Mouse (Mus musculus) left cerebral cortex, postnatal 14 days (tissue): Measurements from ENCODE around the gene Arhgap19. TPM values are rescaled to one million over a fixed set of nuclear protein-coding genes. Genes with fewer than 3 reads are reported as not detected.

ENCODE experiments used
- DNase-seq, 2 experiments: peaks; one replicate each; pipeline ENCODE4 v3.0.0; 2021 to 2022; ENCODE audit warnings: low spot score in 2 of 2, mixed read lengths in 1 of 2
- intact Hi-C: fragments of 180-260 bp; cut with DNase I; formaldehyde crosslinking; loops from one replicate; pipeline ENCODE4 v1.15.1; 2025
- total RNA-seq, 2 experiments: library from RNA; stranded (reverse); gene quantifications; 2 replicates each; pipeline ENCODE4 v1.2.3; 2021

The Arhgap19 gene
- total RNA-seq, 2 experiments from 2014 or later = 3.0 TPM

GRCm38 (mm10) chr19:41835407-41835806 lies 33.6 kb upstream of the Arhgap19 start:
- intact Hi-C loops = no loop called here
- no peak for DNase-seq

- intact Hi-C loops = no loop called here
- DNase-seq = peak in 1 of 2 experiments; percentile 13
Measured at GRCm38 (mm10) chr19:41832501-41833201, 30.8 kb upstream of the Arhgap19 start.

DNA sequence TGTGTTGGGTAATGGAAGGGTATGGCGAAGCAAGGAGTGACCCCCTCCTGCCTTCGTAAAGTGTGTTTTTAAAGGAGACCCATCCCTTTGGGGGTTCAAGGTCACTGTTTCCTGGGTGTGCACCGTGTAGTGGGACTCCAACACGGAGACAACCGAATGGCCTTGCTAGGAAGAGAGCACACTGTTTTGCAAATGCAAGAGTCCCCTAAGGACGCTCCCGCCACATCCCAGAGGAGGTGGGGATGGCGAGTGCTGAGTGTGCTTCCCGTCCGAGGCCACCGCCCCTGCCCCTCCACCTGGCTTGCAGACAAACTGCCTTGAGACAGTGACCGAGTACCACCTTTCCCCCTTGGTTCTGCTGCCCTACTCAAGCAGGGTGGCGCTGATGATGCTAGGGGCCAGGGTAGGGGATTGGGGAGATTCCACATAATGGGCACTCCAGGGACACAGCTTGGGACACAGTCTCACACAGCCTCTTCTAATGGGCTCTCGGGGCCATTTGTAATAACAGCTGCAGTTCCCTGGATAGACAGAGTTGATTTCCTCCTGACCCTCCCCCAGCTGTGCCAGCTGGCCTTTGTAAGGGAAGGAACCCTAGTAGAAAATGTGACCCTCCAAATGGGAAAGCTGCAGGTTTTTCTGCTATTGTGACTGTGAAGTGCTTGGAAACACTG lies 30.0 kb upstream of the Arhgap19 start:
- DNase-seq = no peak
- intact Hi-C loops = loop anchor here (2.0 kb wide), 1 partner anchor 15 kb away; no protein-coding TSS in a partner anchor

DNA sequence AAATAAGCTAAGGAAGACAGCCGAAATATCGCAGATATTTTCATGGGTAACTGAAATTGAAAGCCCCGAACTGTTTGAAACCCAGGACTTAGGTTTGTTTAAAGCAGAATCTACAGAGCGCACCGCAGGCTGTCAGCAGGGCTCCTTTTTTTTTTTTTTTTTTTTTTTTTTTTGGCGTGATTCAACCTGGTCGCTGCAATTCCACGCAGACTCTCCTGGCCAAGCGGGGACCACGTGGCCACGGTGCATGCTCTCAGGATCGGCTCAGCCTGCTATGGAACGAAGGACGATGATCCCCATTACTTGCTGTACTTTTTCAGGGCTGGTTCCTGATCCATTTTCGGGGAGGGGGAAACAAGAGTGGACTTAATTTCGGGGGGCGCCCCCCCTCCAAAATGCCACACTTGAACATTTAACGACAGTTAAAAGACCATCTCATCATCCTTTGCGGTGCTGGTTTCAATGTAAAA lies 29.3 kb upstream of the Arhgap19 start:
- DNase-seq = peak; percentile 45 to 57
- intact Hi-C loops = loop anchor here (2.0 kb wide), 1 partner anchor 16 kb away; no protein-coding TSS in a partner anchor

DNA sequence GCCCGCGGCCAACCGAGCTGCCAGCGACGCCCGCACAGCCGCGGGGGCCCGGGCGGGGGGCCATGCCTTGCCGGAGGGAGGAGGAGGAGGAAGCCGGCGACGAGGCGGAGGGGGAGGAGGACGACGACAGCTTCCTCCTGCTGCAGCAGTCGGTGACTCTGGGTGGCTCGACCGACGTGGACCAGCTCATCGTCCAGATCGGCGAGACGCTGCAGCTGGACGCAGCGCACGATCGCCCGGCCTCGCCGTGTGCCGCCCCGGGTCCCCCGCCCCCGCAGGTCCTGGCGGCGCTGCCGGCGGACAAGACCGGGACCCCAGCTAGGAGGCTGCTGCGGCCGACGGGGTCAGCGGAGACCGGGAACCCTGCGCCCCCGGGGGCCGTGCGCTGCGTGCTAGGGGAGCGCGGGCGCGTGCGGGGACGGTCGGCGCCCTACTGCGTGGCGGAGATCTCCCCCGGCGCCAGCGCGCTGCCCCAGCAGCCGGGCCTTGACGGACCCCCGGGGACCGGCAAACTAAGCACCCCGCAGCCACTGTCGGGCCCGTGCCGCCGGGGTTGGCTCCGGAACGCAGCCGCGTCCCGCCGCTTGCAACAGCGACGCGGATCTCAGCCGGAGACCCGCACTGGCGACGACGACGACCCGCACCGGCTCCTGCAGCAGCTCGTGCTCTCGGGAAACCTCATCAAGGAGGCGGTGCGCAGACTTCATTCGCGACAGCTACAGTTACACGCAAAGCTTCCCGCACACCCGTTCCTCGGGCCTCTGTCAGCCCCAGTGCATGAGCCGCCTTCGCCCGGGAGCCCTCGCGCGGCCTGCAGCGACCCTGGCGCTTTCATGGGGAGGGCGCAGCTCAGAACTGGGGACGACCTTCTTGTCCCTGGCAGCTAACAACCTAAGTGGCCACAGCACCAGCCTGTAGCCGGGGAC lies 28.5 kb upstream of the Arhgap19 start:
- peak; percentile 61 to 66 for DNase-seq
- intact Hi-C loops = loop anchor here (2.0 kb wide), 1 partner anchor 16 kb away; no protein-coding TSS in a partner anchor

GRCm38 (mm10) chr19:41829381-41830105 lies 27.7 kb upstream of the Arhgap19 start, which contains the start of gene Frat1:
TSS of gene Frat1 (plus strand) at chr19:41829970.
- intact Hi-C loops = loop anchor here (2.0 kb wide), 1 partner anchor 17 kb away; no protein-coding TSS in a partner anchor

DNA sequence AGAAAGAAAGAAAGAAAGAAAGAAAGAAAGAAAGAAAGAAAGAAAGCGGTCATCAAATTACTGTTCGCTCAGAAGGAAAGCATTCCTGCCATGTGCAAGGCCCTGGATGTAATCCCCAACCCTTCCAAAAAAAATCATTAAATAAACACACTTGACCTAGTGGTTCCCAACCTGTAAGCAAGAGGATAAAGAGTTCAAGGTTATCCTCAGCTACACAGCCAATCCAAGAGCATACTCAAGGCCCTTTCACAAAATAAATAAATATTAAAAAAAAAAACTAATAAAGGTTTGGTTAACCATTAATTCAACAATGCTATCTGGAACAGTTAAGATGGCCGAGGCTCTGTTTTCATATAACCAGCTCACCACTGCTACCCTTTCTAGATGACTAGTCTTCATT lies 27.1 kb upstream of the Arhgap19 start:
- intact Hi-C loops = no loop called here
- no peak for DNase-seq

More at GRCm38 (mm10) chr19:41829381-41830105, 27.7 kb upstream of the Arhgap19 start, which contains the start of gene Frat1:
- DNase-seq = peak; percentile 88 to 95

DNA sequence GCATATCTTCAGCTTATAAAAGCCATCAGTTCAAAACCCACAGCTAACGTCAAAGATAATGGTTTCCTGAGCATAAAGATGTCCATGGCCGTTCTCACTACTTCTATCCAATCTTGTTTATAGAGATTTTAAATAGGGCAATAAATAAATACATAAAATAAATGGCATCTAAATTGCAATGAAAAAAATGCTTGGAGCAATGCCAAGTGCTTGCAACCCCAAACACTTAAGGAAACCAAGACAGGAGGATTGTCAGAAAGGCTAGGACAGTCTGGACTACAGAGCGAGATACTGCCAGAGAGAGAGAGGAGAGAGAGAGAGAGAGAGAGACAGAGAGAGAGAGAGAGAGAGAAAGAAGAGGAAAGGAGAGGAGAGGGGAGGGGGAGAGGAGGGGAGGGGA lies 24.7 kb upstream of the Arhgap19 start:
- no peak for DNase-seq
- intact Hi-C loops = no loop called here

DNA sequence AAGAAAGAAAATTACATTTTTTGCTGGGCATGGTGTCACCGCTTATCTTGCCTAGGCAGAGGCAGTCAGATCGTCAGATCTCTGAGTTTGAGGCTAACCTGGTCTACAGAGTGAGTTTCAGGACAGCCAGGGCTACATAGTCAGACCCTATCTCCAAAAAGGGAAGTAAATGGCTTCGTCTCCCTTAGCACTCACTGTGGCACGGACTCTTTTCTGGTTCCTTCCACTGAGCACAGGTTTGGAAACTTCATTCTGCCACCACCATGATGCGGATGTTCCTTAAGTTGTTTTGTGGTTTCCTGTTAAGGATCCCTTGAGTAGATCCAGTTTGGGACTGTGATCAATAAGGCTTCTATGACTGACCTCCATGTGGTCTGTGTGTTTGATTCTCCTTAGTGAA lies 23.1 kb upstream of the Arhgap19 start:
- DNase-seq = no peak
- intact Hi-C loops = no loop called here

DNA sequence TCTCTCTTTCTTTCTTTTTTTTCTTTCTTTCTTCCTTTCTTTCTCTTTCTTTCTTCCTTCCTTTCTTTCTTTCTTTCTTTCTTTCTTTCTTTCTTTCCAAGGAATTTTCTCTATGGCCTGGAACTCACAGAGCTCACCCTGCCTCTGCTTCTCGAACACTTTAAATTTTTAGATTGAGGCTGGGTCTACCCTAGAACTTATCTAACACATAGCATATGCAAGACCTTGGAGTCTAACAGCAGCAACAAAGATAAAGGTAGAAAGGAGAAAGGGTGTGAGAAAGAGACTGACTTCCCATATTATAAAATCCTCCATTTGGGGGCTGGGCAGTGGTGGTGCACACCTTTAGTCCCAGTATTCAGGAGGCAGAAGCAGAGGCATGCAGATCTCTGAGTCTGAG lies 20.7 kb upstream of the Arhgap19 start:
- DNase-seq = no peak
- intact Hi-C loops = no loop called here

DNA sequence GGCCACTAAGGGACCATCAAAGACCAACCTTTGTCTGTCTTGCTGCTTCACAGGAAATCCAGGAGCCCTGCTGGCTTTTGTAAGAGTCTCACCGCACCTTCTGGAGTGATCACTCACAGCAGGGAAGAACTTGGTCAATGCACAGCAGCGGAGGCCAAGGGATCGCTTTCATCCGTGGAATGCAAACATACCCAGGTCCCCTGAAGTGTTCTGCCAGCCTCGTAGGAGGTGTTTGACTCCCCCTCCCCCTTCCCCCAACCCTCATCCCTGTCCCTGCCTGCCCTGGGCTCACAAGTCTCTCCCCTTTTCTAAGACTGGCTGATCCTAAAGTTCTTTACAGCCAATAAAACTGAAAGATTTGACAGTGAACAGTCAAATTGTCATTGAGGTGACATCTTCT lies 19.6 kb upstream of the Arhgap19 start:
- intact Hi-C loops = no loop called here
- DNase-seq = no peak

DNA sequence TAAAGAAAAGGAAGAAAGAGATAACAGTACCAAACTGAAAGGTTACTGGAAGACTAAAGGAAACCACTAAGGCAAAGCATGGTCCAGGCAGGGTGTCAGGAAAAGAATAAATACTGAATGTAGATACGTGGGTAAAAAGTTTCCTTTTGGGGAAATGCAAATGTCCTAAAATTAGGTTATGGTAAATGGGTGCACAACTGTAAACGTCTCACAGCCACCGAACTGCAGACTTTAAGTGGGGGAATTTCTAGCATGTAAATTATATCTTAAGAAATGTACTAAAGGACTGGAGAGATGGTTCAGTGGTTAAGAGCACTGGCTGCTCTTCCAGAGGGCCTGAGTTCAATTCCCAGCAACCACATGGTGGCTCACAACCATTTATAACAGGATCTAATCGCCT lies 16.9 kb upstream of the Arhgap19 start:
- intact Hi-C loops = no loop called here
- no peak for DNase-seq

DNA sequence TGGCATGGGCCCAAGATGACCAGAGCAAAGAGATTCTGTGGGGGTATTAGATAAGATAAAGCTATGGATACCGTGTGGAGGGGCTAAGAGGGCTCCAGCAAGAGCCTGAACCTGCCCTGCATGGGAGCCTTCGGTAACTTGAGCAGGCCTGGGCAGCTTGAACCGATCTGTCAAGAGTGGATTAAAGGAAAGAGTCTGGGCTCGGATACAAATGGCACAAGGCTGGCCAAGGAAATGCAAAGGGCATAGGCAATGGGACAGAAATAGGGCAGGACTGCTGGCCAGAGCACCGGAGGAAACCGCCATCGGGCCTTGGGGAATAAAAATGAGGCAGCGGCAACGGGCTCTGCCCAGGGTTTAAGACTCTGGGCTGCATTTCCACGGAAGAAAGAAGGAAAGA lies 15.5 kb upstream of the Arhgap19 start:
- no peak for DNase-seq
- intact Hi-C loops = no loop called here

- intact Hi-C loops = no loop called here
- DNase-seq = no peak
Measured at GRCm38 (mm10) chr19:41816915-41817314, 15.1 kb upstream of the Arhgap19 start.

- intact Hi-C loops = no loop called here
- DNase-seq = no peak
Measured at GRCm38 (mm10) chr19:41816410-41816809, 14.6 kb upstream of the Arhgap19 start.

DNA sequence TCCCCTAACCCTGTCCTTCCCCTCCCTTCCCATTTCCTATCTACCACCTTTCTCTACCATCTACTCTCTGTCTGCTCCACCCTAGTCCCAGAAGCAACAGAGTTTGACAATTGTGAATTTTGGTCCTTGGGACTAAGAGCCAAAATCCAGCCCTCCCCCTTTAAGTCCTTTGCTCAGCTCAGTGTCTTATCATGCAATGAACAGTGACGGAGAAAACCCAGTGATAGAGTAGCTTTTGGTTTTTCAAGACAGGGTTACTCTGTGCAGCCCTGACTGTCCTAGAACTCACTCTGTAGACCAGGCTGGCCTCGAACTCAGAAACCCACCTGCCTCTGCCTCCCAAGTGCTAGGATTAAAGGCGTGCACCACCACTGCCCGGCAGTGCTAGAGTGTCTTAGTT lies 11.5 kb upstream of the Arhgap19 start:
- intact Hi-C loops = no loop called here
- DNase-seq = no peak

GRCm38 (mm10) chr19:41812525-41812924 lies 10.7 kb upstream of the Arhgap19 start:
- intact Hi-C loops = no loop called here
- no peak for DNase-seq

DNA sequence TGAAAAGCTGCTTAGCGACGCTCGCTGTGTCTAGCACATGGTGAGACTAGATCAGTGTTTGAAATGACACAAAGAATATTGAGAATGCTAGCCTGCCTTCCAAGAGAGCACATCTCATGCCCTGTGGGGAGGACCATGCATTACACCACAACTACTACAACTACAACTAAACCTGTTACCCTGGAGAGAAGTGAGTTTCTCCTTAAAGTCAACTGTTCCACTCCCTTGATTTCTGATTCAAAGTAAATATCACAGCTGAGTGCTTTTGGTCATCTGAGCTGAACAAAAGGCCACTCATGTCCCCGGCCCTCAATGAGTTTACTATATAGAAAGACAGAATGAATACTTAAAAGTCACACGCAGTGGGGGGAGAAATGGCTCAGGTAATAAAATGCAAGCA lies 8.2 kb upstream of the Arhgap19 start:
- intact Hi-C loops = no loop called here
- no peak for DNase-seq

DNA sequence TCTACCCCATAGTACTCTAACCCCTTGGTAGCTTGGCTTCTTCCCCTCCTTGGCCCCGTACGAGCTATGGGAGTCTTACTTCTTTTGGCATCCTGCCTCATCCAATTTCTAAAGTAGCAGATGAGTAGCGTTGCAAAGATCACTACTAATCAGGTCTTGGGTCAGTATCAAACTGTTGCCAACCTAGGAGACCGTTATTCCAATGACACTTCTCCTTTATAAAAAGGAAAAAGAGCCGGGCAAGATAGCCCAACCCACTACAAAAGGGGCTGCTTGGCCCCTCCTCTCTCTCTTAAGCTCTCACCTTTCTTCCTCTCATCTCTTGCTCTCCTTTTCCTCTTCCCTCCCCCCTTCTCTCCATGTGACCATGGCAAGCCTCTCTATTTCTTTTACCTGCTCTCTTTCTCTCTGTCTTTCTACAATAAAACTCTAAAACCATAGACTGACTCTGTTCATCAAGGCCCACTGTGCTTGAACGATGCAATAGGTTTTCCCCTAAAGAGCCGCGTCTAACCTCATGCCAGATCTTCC lies 6.3 kb upstream of the Arhgap19 start:
- intact Hi-C loops = no loop called here
- no peak for DNase-seq
